Mouse (Mus musculus): ENCODE results near the gene Dnajb7. TPM values are rescaled to one million over a fixed set of nuclear protein-coding genes. Genes with fewer than 3 reads are reported as not detected.

Dnajb7 gene
- polyA plus RNA-seq, 1 experiment from 2014 or later: 0.77 TPM

GRCm38 (mm10) chr15:81378845-81379244 is 29.3 kb downstream of the Dnajb7 start:
- Histone ChIP-seq H3K27ac (ENCODE audit: low read length) (no peak overlapping the region), H3K4me1 (ENCODE audit: control insufficient read depth, low read depth, low read length) (no peaks in the 10 kb centered on the region), H3K4me3 (ENCODE audit: low read depth, low read length) (no peak overlapping the region), H3K9me3 (replicated peaks; ENCODE audit: control insufficient read depth, low read length) (no peaks in the 10 kb centered on the region), H3K9ac (ENCODE audit: low read depth, low read length) (no peak overlapping the region), H3K27me3 (ENCODE audit: control insufficient read depth, insufficient read depth, low read depth, low read length) (no peaks in the 10 kb centered on the region), H3K4me2 (ENCODE audit: low read depth, low read length) (no peak overlapping the region), H3K36me3 (ENCODE audit: control insufficient read depth, insufficient read depth) (peaks cover 11% of the 10 kb centered on the region)
- ATAC-seq (ENCODE audit: low read depth): no peak
- 62% methylated on average over 2 of the region's 2 CpGs for whole genome bisulfite sequencing (ENCODE audit: insufficient replicate concordance)

GRCm38 (mm10) chr15:81374621-81375020 is 33.5 kb downstream of the Dnajb7 start:
- Histone ChIP-seq H3K27me3 (ENCODE audit: control insufficient read depth, insufficient read depth, low read depth, low read length) (no peaks in the 10 kb centered on the region), H3K9me3 (replicated peaks; ENCODE audit: control insufficient read depth, low read length) (no peaks in the 10 kb centered on the region), H3K36me3 (ENCODE audit: control insufficient read depth, insufficient read depth) (peaks cover 13% of the 10 kb centered on the region), H3K4me2 (ENCODE audit: low read depth, low read length) (no peak overlapping the region), H3K4me3 (ENCODE audit: low read depth, low read length) (no peak overlapping the region), H3K4me1 (ENCODE audit: control insufficient read depth, low read depth, low read length) (no peaks in the 10 kb centered on the region), H3K9ac (ENCODE audit: low read depth, low read length) (no peak overlapping the region), H3K27ac (ENCODE audit: low read length) (no peak overlapping the region)
- 80% methylated on average over 11 of the region's 11 CpGs for WGBS (ENCODE audit: insufficient replicate concordance)
- no peak for ATAC-seq (ENCODE audit: low read depth)

GRCm38 (mm10) chr15:81370356-81370755 is 37.7 kb downstream of the Dnajb7 start:
- no peaks in the 10 kb centered on the region; the same call in 1 of the 2 replicates for H3K4me1 ChIP-seq (ENCODE audit: control insufficient read depth, low read depth, low read length)
- no peak overlapping the region for H3K9ac ChIP-seq (ENCODE audit: low read depth, low read length)
- no peaks in the 10 kb centered on the region for H3K27me3 ChIP-seq (ENCODE audit: control insufficient read depth, insufficient read depth, low read depth, low read length)
- no peak overlapping the region for H3K27ac ChIP-seq (ENCODE audit: low read length)
- H3K9me3 ChIP-seq (replicated peaks; ENCODE audit: control insufficient read depth, low read length): no peaks in the 10 kb centered on the region
- ATAC-seq (ENCODE audit: low read depth): no peak
- WGBS (ENCODE audit: insufficient replicate concordance): 88% methylated on average over 1 of the region's 1 CpGs
- peaks cover 13% of the 10 kb centered on the region for H3K36me3 ChIP-seq (ENCODE audit: control insufficient read depth, insufficient read depth)
- no peak overlapping the region for H3K4me2 ChIP-seq (ENCODE audit: low read depth, low read length)
- no peak overlapping the region for H3K4me3 ChIP-seq (ENCODE audit: low read depth, low read length)

GRCm38 (mm10) chr15:81368601-81369000 is 39.5 kb downstream of the Dnajb7 start:
- peaks cover 11% of the 10 kb centered on the region; the same call in 1 of the 2 replicates for H3K36me3 ChIP-seq (ENCODE audit: control insufficient read depth, insufficient read depth)
- WGBS (ENCODE audit: insufficient replicate concordance): 62% methylated on average over 1 of the region's 1 CpGs
- no peak overlapping the region for H3K27ac ChIP-seq (ENCODE audit: low read length)
- H3K4me3 ChIP-seq (ENCODE audit: low read depth, low read length): no peak overlapping the region
- H3K27me3 ChIP-seq (ENCODE audit: control insufficient read depth, insufficient read depth, low read depth, low read length): no peaks in the 10 kb centered on the region
- no peak overlapping the region for H3K9ac ChIP-seq (ENCODE audit: low read depth, low read length)
- no peaks in the 10 kb centered on the region; the same call in 1 of the 2 replicates for H3K4me1 ChIP-seq (ENCODE audit: control insufficient read depth, low read depth, low read length)
- H3K9me3 ChIP-seq (replicated peaks; ENCODE audit: control insufficient read depth, low read length): no peaks in the 10 kb centered on the region
- ATAC-seq (ENCODE audit: low read depth): no peak
- H3K4me2 ChIP-seq (ENCODE audit: low read depth, low read length): no peak overlapping the region

- 64% methylated on average over 4 of the region's 4 CpGs for WGBS (ENCODE audit: insufficient replicate concordance)
- Histone ChIP-seq H3K27ac (ENCODE audit: low read length) (no peak overlapping the region), H3K4me2 (ENCODE audit: low read depth, low read length) (no peak overlapping the region), H3K4me1 (ENCODE audit: control insufficient read depth, low read depth, low read length) (peaks cover 14% of the 10 kb centered on the region), H3K27me3 (ENCODE audit: control insufficient read depth, insufficient read depth, low read depth, low read length) (no peaks in the 10 kb centered on the region), H3K36me3 (ENCODE audit: control insufficient read depth, insufficient read depth) (peaks cover 8% of the 10 kb centered on the region; the same call in 1 of the 2 replicates), H3K9ac (ENCODE audit: low read depth, low read length) (no peak overlapping the region), H3K9me3 (replicated peaks; ENCODE audit: control insufficient read depth, low read length) (no peaks in the 10 kb centered on the region), H3K4me3 (ENCODE audit: low read depth, low read length) (no peak overlapping the region)
- no peak for ATAC-seq (ENCODE audit: low read depth)
Measured at GRCm38 (mm10) chr15:81366241-81366640, 41.9 kb downstream of the Dnajb7 start.

GRCm38 (mm10) chr15:81365246-81365645 is 42.9 kb downstream of the Dnajb7 start:
- H3K9ac ChIP-seq (ENCODE audit: low read depth, low read length): no peak overlapping the region
- peaks cover 19% of the 10 kb centered on the region for H3K4me1 ChIP-seq (ENCODE audit: control insufficient read depth, low read depth, low read length)
- H3K4me2 ChIP-seq (ENCODE audit: low read depth, low read length): no peak overlapping the region
- no peak for ATAC-seq (ENCODE audit: low read depth)
- H3K9me3 ChIP-seq (replicated peaks; ENCODE audit: control insufficient read depth, low read length): no peaks in the 10 kb centered on the region
- WGBS (ENCODE audit: insufficient replicate concordance): 57% methylated on average over 8 of the region's 8 CpGs
- peaks cover 4% of the 10 kb centered on the region; the same call in 1 of the 2 replicates for H3K36me3 ChIP-seq (ENCODE audit: control insufficient read depth, insufficient read depth)
- H3K27ac ChIP-seq (ENCODE audit: low read length): 0 out of 2 replicates have a peak overlapping the region, but pooled peaks have one; percentile 22
- no peaks in the 10 kb centered on the region for H3K27me3 ChIP-seq (ENCODE audit: control insufficient read depth, insufficient read depth, low read depth, low read length)
- no peak overlapping the region for H3K4me3 ChIP-seq (ENCODE audit: low read depth, low read length)

- 71% methylated on average over 1 of the region's 1 CpGs for WGBS (ENCODE audit: insufficient replicate concordance)
- Histone ChIP-seq H3K4me1 (ENCODE audit: control insufficient read depth, low read depth, low read length) (peaks cover 27% of the 10 kb centered on the region), H3K36me3 (ENCODE audit: control insufficient read depth, insufficient read depth) (peaks cover 3% of the 10 kb centered on the region; the same call in 1 of the 2 replicates)
Measured at GRCm38 (mm10) chr15:81364271-81364670, 43.8 kb downstream of the Dnajb7 start.

GRCm38 (mm10) chr15:81362501-81362900 is 45.6 kb downstream of the Dnajb7 start:
- H3K4me3 ChIP-seq (ENCODE audit: low read depth, low read length): no peak overlapping the region
- peaks cover 3% of the 10 kb centered on the region; the same call in 1 of the 2 replicates for H3K36me3 ChIP-seq (ENCODE audit: control insufficient read depth, insufficient read depth)
- peak overlapping the region; percentile 45; the same call in 1 of the 2 replicates for H3K27ac ChIP-seq (ENCODE audit: low read length)
- H3K4me1 ChIP-seq (ENCODE audit: control insufficient read depth, low read depth, low read length): peaks cover 36% of the 10 kb centered on the region
- H3K9ac ChIP-seq (ENCODE audit: low read depth, low read length): no peak overlapping the region
- H3K27me3 ChIP-seq (ENCODE audit: control insufficient read depth, insufficient read depth, low read depth, low read length): no peaks in the 10 kb centered on the region
- 71% methylated on average over 1 of the region's 1 CpGs for WGBS (ENCODE audit: insufficient replicate concordance)
- no peaks in the 10 kb centered on the region for H3K9me3 ChIP-seq (replicated peaks; ENCODE audit: control insufficient read depth, low read length)
- no peak for ATAC-seq (ENCODE audit: low read depth)
- no peak overlapping the region for H3K4me2 ChIP-seq (ENCODE audit: low read depth, low read length)

More at GRCm38 (mm10) chr15:81364271-81364670, 43.8 kb downstream of the Dnajb7 start:
- H3K27ac ChIP-seq (ENCODE audit: low read length): no peak overlapping the region; the same call in 1 of the 2 replicates
- H3K9me3 ChIP-seq (replicated peaks; ENCODE audit: control insufficient read depth, low read length): no peaks in the 10 kb centered on the region
- no peak overlapping the region for H3K4me3 ChIP-seq (ENCODE audit: low read depth, low read length)
- no peaks in the 10 kb centered on the region for H3K27me3 ChIP-seq (ENCODE audit: control insufficient read depth, insufficient read depth, low read depth, low read length)
- ATAC-seq (ENCODE audit: low read depth): no peak
- no peak overlapping the region for H3K4me2 ChIP-seq (ENCODE audit: low read depth, low read length)
- no peak overlapping the region for H3K9ac ChIP-seq (ENCODE audit: low read depth, low read length)

GRCm38 (mm10) chr15:81361417-81362015 is 46.6 kb downstream of the Dnajb7 start:
- H3K4me1 ChIP-seq (ENCODE audit: control insufficient read depth, low read depth, low read length): peaks cover 38% of the 10 kb centered on the region

More at GRCm38 (mm10) chr15:81361417-81362015, 46.6 kb downstream of the Dnajb7 start:
- H3K4me3 ChIP-seq (ENCODE audit: low read depth, low read length): peak overlapping the region; percentile 82
- H3K27ac ChIP-seq (ENCODE audit: low read length): peak overlapping the region; percentile 88
- no peaks in the 10 kb centered on the region for H3K27me3 ChIP-seq (ENCODE audit: control insufficient read depth, insufficient read depth, low read depth, low read length)
- WGBS (ENCODE audit: insufficient replicate concordance): 8% methylated on average over 10 of the region's 10 CpGs
- peak overlapping the region; percentile 80 for H3K4me2 ChIP-seq (ENCODE audit: low read depth, low read length)
- H3K9me3 ChIP-seq (replicated peaks; ENCODE audit: control insufficient read depth, low read length): no peaks in the 10 kb centered on the region
- no peak overlapping the region for H3K9ac ChIP-seq (ENCODE audit: low read depth, low read length)
- H3K36me3 ChIP-seq (ENCODE audit: control insufficient read depth, insufficient read depth): peaks cover 3% of the 10 kb centered on the region; the same call in 1 of the 2 replicates
- ATAC-seq (ENCODE audit: low read depth): peak; percentile 5; the same call in 1 of the 2 replicates

Measured in liver, embryonic 16.5 days (tissue).